Mouse (Mus musculus): ENCODE data around the gene Ptp4a2.
"Not testable (repeated sequence)": the region's sequence is repeated elsewhere in the genome, so short reads cannot be mapped to it uniquely, and the experiment has no call there.

The Ptp4a2 gene

GRCm38 (mm10) chr4:129851861-129852260 is 40.8 kb downstream of the Ptp4a2 start:
- no peak for DNase-seq (ENCODE audit: low spot score in 2 of 2)

- no peak for DNase-seq (ENCODE audit: low spot score in 2 of 2)
Measured at GRCm38 (mm10) chr4:129853053-129853452, 42.0 kb downstream of the Ptp4a2 start.

- DNase-seq (ENCODE audit: low spot score in 2 of 2), result no peak
Measured at GRCm38 (mm10) chr4:129853996-129854395, 43.0 kb downstream of the Ptp4a2 start.

GRCm38 (mm10) chr4:129854615-129855014 is 43.6 kb downstream of the Ptp4a2 start:
- DNase-seq (ENCODE audit: low spot score in 2 of 2), result no peak

GRCm38 (mm10) chr4:129855051-129855970 is 44.3 kb downstream of the Ptp4a2 start:
- DNase-seq (ENCODE audit: low spot score in 2 of 2), result no peak

GRCm38 (mm10) chr4:129860456-129860855 is 49.4 kb downstream of the Ptp4a2 start:
- no peak for DNase-seq (ENCODE audit: low spot score in 2 of 2)

- no peak for DNase-seq (ENCODE audit: low spot score in 2 of 2)
Measured at GRCm38 (mm10) chr4:129861400-129861799, 50.4 kb downstream of the Ptp4a2 start.

- DNase-seq (ENCODE audit: low spot score in 2 of 2), result no peak
Measured at GRCm38 (mm10) chr4:129862357-129862756, 51.3 kb downstream of the Ptp4a2 start.

- DNase-seq (ENCODE audit: low spot score in 2 of 2), result not testable (repeated sequence)
Measured at GRCm38 (mm10) chr4:129866171-129866570, 55.2 kb downstream of the Ptp4a2 start.

GRCm38 (mm10) chr4:129868211-129868610 is 57.2 kb downstream of the Ptp4a2 start:
- peak in 1 of 2 experiments; percentile 11 for DNase-seq (ENCODE audit: low spot score in 2 of 2)

- DNase-seq (ENCODE audit: low spot score in 2 of 2), result no peak
Measured at GRCm38 (mm10) chr4:129870483-129870882, 59.5 kb downstream of the Ptp4a2 start.

GRCm38 (mm10) chr4:129872376-129872922 is 61.4 kb downstream of the Ptp4a2 start:
- DNase-seq (ENCODE audit: low spot score in 2 of 2), result no peak

GRCm38 (mm10) chr4:129874805-129875204 is 63.8 kb downstream of the Ptp4a2 start:
- DNase-seq (ENCODE audit: low spot score in 2 of 2), result no peak

GRCm38 (mm10) chr4:129875406-129875805 is 64.4 kb downstream of the Ptp4a2 start:
- no peak for DNase-seq (ENCODE audit: low spot score in 2 of 2)

GRCm38 (mm10) chr4:129876831-129877764 is 66.1 kb downstream of the Ptp4a2 start:
- peak in 1 of 2 experiments; percentile 53 for DNase-seq (ENCODE audit: low spot score in 2 of 2)

GRCm38 (mm10) chr4:129877967-129878655 is 67.1 kb downstream of the Ptp4a2 start:
- DNase-seq (ENCODE audit: low spot score in 2 of 2), result no peak

GRCm38 (mm10) chr4:129878656-129879145 is 67.7 kb downstream of the Ptp4a2 start:
- DNase-seq (ENCODE audit: low spot score in 2 of 2), result no peak

- DNase-seq (ENCODE audit: low spot score in 2 of 2), result no peak
Measured at GRCm38 (mm10) chr4:129879206-129879780, 68.3 kb downstream of the Ptp4a2 start.

GRCm38 (mm10) chr4:129880615-129881014 is 69.6 kb downstream of the Ptp4a2 start:
- no peak for DNase-seq (ENCODE audit: low spot score in 2 of 2)

GRCm38 (mm10) chr4:129881661-129882060 is 70.6 kb downstream of the Ptp4a2 start:
- DNase-seq (ENCODE audit: low spot score in 2 of 2), result no peak

Measured in cerebellum, postnatal 4 days (tissue).